Mouse (Mus musculus) embryonic fibroblast, embryonic 13.5 days (primary cell): ENCODE measurements around the gene Aldh1a1.

Experiments
- CTCF ChIP-seq: IDR thresholded peaks from 2 replicates; pipeline ENCODE4 v1.5.1; 2011; ENCODE audit warnings: mild to moderate bottlenecking, control low read depth, low read length, moderate library complexity, borderline replicate concordance; ENCODE audit not compliant: insufficient read depth
- POLR2A ChIP-seq: IDR thresholded peaks from 2 replicates; pipeline ENCODE4 v1.6.1; 2011; ENCODE audit warnings: low read depth, mild to moderate bottlenecking, control low read depth, low read length, moderate library complexity

- TF ChIP-seq POLR2A (no peak), CTCF (no peak)
Observed at GRCm38 (mm10) chr19:20506936-20507615, 14.6 kb downstream of the Aldh1a1 start.
